Mouse (Mus musculus) heart, embryonic 16.5 days (tissue): ENCODE data around the gene Foxo6. TPM values are rescaled to one million over a fixed set of nuclear protein-coding genes. Genes with fewer than 3 reads are reported as not detected.

Source experiments
- ATAC-seq: fragments of 200-750 bp; cut with Nextera tagmentation; replicated peaks from 2 replicates; pipeline ENCODE4 v1.8.0; 2017; ENCODE audit warnings: moderate number of reproducible peaks; ENCODE audit not compliant: insufficient read depth, low FRiP score; ENCODE audit errors: extremely low read depth
- H3K27ac ChIP-seq: fragments of 300-500 bp; sonication (generic); 2 replicates; pipeline ENCODE4 v1.5.1; 2014; ENCODE audit warnings: mild to moderate bottlenecking, low read length, control low read depth, moderate library complexity
- H3K27me3 ChIP-seq: fragments of 300-500 bp; sonication (generic); 2 replicates; pipeline ENCODE4 v1.6.1; 2014; ENCODE audit warnings: low read length, mixed read lengths; ENCODE audit not compliant: control insufficient read depth, insufficient read depth
- H3K36me3 ChIP-seq: fragments of 300-500 bp; sonication (generic); 2 replicates; pipeline ENCODE4 v1.6.1; 2014; ENCODE audit not compliant: control insufficient read depth, insufficient read depth
- H3K4me1 ChIP-seq: fragments of 300-500 bp; sonication (generic); 2 replicates; pipeline ENCODE4 v1.6.1; 2014; ENCODE audit warnings: low read length, mixed read lengths; ENCODE audit not compliant: control insufficient read depth, insufficient read depth
- H3K4me2 ChIP-seq: fragments of 300-500 bp; sonication (generic); 2 replicates; pipeline ENCODE4 v1.6.1; 2014; ENCODE audit warnings: low read depth, mild to moderate bottlenecking, control low read depth, low read length
- H3K4me3 ChIP-seq: fragments of 300-500 bp; sonication (generic); 2 replicates; pipeline ENCODE4 v1.5.1; 2014; ENCODE audit warnings: mild to moderate bottlenecking, control low read depth, low read length
- H3K9ac ChIP-seq: fragments of 300-500 bp; sonication (generic); 2 replicates; pipeline ENCODE4 v1.6.1; 2014; ENCODE audit warnings: low read length, control low read depth
- H3K9me3 ChIP-seq: fragments of 300-500 bp; sonication (generic); replicated peaks from 2 replicates; pipeline ENCODE4 v1.6.1; 2016; ENCODE audit warnings: low read length; ENCODE audit not compliant: control insufficient read depth
- WGBS: fragments of 180-500 bp; shearing (Covaris S2); extraction: QIAGEN DNeasy Blood & Tissue Kit; methylation state at CpG from one replicate; pipeline ENCODE4 v1.1.7; 2014; 5-methylcytosine and 5-hydroxymethylcytosine counted together
- polyA plus RNA-seq: library from polyadenylated mRNA; unstranded; fragments of >200 nt; fragmentation: Nextera tagmentation; extraction: Ambion mirVana; gene quantifications from 2 replicates; pipeline ENCODE4 v1.2.1, GENCODE M21; 2015

Gene Foxo6
- polyA plus RNA-seq, 1 experiment from 2014 or later, result 0.12 TPM

DNA sequence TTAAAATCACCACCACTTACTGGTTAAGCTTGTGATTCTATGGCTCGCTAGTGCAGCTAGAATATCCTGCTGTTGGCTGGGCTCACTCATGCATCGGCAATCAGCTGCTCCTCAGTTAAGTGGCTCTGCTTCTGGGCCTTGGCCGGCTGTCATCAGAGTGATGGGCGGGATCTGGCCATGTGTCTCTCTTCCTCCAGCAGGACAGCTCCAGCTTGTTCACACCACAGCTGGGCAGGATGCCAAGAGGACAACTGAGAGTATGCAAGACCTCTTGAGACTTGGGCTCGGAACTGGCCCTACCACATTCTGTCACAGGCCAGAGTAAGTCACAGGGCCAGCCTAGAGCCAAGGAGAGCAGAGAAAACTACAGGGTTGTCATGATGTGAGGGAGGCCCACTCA is 39.7 kb downstream of the Foxo6 start:
- H3K4me3 ChIP-seq, result no peak overlapping the region
- H3K9ac ChIP-seq, result no peak overlapping the region
- peak overlapping the region; percentile 87 for H3K27ac ChIP-seq
- H3K27me3 ChIP-seq, result peaks cover 5% of the 10 kb centered on the region; the same call in 1 of the 2 replicates
- no peaks in the 10 kb centered on the region for H3K36me3 ChIP-seq
- peaks cover 40% of the 10 kb centered on the region for H3K4me1 ChIP-seq
- no peaks in the 10 kb centered on the region for H3K9me3 ChIP-seq
- ATAC-seq, result peak; percentile 70
- H3K4me2 ChIP-seq, result no peak overlapping the region
- whole genome bisulfite sequencing, result 26% methylated on average over 5 of the region's 5 CpGs

DNA sequence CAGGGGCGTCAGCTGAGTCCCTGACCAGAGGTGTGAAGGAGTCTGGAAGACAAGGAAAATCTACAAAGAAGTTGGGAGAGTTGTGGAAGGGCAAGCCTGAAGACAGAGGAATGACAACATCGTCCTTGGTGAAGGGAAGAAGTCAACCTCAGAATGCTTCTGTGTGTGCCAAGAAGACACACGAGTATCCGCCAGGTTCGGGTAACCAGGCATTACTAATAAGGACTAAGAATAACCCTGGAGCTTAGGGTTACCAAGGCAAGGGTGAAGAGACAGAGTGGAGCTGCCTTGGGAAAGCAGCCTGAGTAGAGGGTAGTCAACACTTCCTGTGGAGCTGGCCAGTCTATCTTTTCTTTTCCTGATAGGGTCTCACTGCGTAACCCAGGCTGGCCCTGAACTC is 41.1 kb downstream of the Foxo6 start:
- Histone ChIP-seq H3K4me2 (no peak overlapping the region), H3K27me3 (peaks cover 14% of the 10 kb centered on the region), H3K9me3 (no peaks in the 10 kb centered on the region), H3K9ac (no peak overlapping the region), H3K27ac (no peak overlapping the region), H3K4me1 (peaks cover 35% of the 10 kb centered on the region), H3K36me3 (no peaks in the 10 kb centered on the region), H3K4me3 (no peak overlapping the region)
- 84% methylated on average over 6 of the region's 6 CpGs for WGBS
- ATAC-seq, result no peak

GRCm38 (mm10) chr4:120242783-120243262 is 44.3 kb downstream of the Foxo6 start:
- Histone ChIP-seq H3K36me3 (no peaks in the 10 kb centered on the region), H3K4me1 (peaks cover 18% of the 10 kb centered on the region), H3K4me3 (no peak overlapping the region), H3K4me2 (no peak overlapping the region), H3K27me3 (peaks cover 26% of the 10 kb centered on the region), H3K9me3 (no peaks in the 10 kb centered on the region), H3K27ac (no peak overlapping the region; the same call in 1 of the 2 replicates), H3K9ac (no peak overlapping the region)
- 4% methylated on average over 10 of the region's 10 CpGs for WGBS
- ATAC-seq, result peak; percentile 71

GRCm38 (mm10) chr4:120241106-120241505 is 46.0 kb downstream of the Foxo6 start:
- Histone ChIP-seq H3K9ac (no peak overlapping the region), H3K9me3 (no peaks in the 10 kb centered on the region), H3K4me2 (no peak overlapping the region), H3K27me3 (peaks cover 32% of the 10 kb centered on the region), H3K4me1 (peaks cover 8% of the 10 kb centered on the region), H3K4me3 (no peak overlapping the region), H3K36me3 (no peaks in the 10 kb centered on the region), H3K27ac (no peak overlapping the region)
- WGBS, result 77% methylated on average over 3 of the region's 3 CpGs
- no peak for ATAC-seq

DNA sequence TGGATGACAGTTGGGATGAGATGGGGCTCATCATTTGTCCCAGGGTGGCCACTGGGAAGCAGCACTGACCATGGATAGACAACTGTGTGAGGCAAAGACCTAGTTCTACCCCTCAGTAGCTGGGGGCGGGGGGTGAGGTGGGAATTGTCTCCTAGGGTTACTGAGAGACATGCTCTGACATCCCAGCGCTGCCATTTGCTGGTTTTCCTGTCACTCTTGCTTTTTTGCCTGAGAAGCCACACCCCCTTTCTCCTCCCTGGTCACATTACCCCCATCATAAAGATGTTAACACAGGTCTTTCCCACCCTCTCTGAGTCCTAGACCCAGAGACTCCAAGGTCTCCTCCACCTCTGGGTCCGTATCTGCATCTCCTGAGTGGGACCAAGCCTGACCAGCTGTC is 47.7 kb downstream of the Foxo6 start:
- Histone ChIP-seq H3K9me3 (no peaks in the 10 kb centered on the region), H3K4me2 (no peak overlapping the region), H3K36me3 (no peaks in the 10 kb centered on the region), H3K9ac (no peak overlapping the region), H3K27ac (no peak overlapping the region), H3K27me3 (peaks cover 32% of the 10 kb centered on the region), H3K4me3 (no peak overlapping the region), H3K4me1 (peaks cover 8% of the 10 kb centered on the region)
- 61% methylated on average over 3 of the region's 3 CpGs for WGBS
- no peak for ATAC-seq

- no peak overlapping the region for H3K4me2 ChIP-seq
- H3K27ac ChIP-seq, result no peak overlapping the region
- H3K9ac ChIP-seq, result no peak overlapping the region
- peaks cover 6% of the 10 kb centered on the region; the same call in 1 of the 2 replicates for H3K27me3 ChIP-seq
- no peaks in the 10 kb centered on the region for H3K4me1 ChIP-seq
- no peaks in the 10 kb centered on the region for H3K9me3 ChIP-seq
- WGBS, result 64% methylated on average over 2 of the region's 2 CpGs
- H3K4me3 ChIP-seq, result no peak overlapping the region
- no peak for ATAC-seq
- no peaks in the 10 kb centered on the region for H3K36me3 ChIP-seq
Observed at GRCm38 (mm10) chr4:120233243-120233642, 53.9 kb downstream of the Foxo6 start.

GRCm38 (mm10) chr4:120232541-120232940 is 54.6 kb downstream of the Foxo6 start:
- no peak for ATAC-seq
- H3K27me3 ChIP-seq, result peaks cover 6% of the 10 kb centered on the region; the same call in 1 of the 2 replicates
- 86% methylated on average over 2 of the region's 2 CpGs for WGBS

DNA sequence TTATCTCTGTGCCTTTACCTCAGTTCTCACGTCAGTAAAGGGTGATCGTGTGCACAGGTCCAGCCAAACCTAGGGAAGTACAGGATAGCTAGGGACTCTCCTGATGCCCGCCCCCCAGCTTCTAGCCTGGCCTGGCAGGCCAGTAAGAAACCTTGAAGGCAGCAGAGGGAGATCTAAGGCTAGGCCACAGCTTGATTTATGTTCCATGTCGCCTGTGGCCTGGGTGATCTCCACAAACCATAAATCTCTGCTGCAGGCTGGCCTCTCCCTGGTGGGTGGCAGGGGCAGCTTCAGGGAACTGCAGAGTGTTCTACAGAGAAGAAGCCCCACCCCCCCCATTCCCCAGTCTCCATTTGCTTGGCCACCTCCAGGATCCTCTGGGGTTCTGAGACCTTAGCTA is 55.2 kb downstream of the Foxo6 start:
- H3K4me1 ChIP-seq, result no peaks in the 10 kb centered on the region
- H3K9me3 ChIP-seq, result no peaks in the 10 kb centered on the region
- H3K36me3 ChIP-seq, result no peaks in the 10 kb centered on the region
- WGBS, result 79% methylated on average over 4 of the region's 4 CpGs
- no peak overlapping the region for H3K27ac ChIP-seq
- no peak overlapping the region for H3K4me2 ChIP-seq
- H3K4me3 ChIP-seq, result no peak overlapping the region
- no peak for ATAC-seq
- peaks cover 4% of the 10 kb centered on the region; the same call in 1 of the 2 replicates for H3K27me3 ChIP-seq
- no peak overlapping the region for H3K9ac ChIP-seq

More at GRCm38 (mm10) chr4:120232541-120232940, 54.6 kb downstream of the Foxo6 start:
- Histone ChIP-seq H3K4me3 (no peak overlapping the region), H3K9ac (no peak overlapping the region), H3K36me3 (no peaks in the 10 kb centered on the region), H3K9me3 (no peaks in the 10 kb centered on the region), H3K4me2 (no peak overlapping the region), H3K4me1 (no peaks in the 10 kb centered on the region), H3K27ac (no peak overlapping the region)

- ATAC-seq, result peak; percentile 39; the same call in 1 of the 2 replicates
- Histone ChIP-seq H3K9me3 (no peaks in the 10 kb centered on the region), H3K27ac (no peak overlapping the region), H3K9ac (no peak overlapping the region), H3K4me2 (no peak overlapping the region), H3K4me3 (no peak overlapping the region), H3K4me1 (no peaks in the 10 kb centered on the region), H3K27me3 (no peaks in the 10 kb centered on the region), H3K36me3 (no peaks in the 10 kb centered on the region)
- 21% methylated on average over 6 of the region's 6 CpGs for whole genome bisulfite sequencing
Observed at GRCm38 (mm10) chr4:120230256-120230649, 56.9 kb downstream of the Foxo6 start.
